Mouse (Mus musculus): Measurements from ENCODE around the gene Stfa1. TPM values are rescaled to one million over a fixed set of nuclear protein-coding genes. Genes with fewer than 3 reads are reported as not detected.
"Not testable (repeated sequence)": the region's sequence is repeated elsewhere in the genome, so short reads cannot be mapped to it uniquely, and the experiment has no call there.

Stfa1 gene
- polyA plus RNA-seq (2014; fragmentation: Nextera tagmentation; extraction: Ambion mirVana) = not detected in 2 replicates

- ATAC-seq (ENCODE audit: low FRiP score, low TSS enrichment); H3K27ac ChIP-seq (replicated peaks; ENCODE audit: low read depth, low read length); H3K4me3 ChIP-seq (replicated peaks; ENCODE audit: low read depth, low read length); H3K27me3 ChIP-seq (ENCODE audit: control insufficient read depth, insufficient read depth, low read length); H3K4me1 ChIP-seq (ENCODE audit: control insufficient read depth, insufficient read depth, low read length); H3K4me2 ChIP-seq (ENCODE audit: low read length); H3K36me3 ChIP-seq (ENCODE audit: control insufficient read depth, insufficient read depth, low read length); H3K9me3 ChIP-seq (ENCODE audit: control insufficient read depth, low read length); DNase-seq; H3K9ac ChIP-seq (replicated peaks; ENCODE audit: low read length): not testable (repeated sequence)
- 93% methylated on average over 4 of the region's 4 CpGs for WGBS
Observed at GRCm38 (mm10) chr16:36276796-36277195, at the start of gene Stfa1. Stfa1 (plus strand) TSS chr16:36276951.

- DNase-seq; H3K4me3 ChIP-seq (replicated peaks; ENCODE audit: low read depth, low read length); H3K4me1 ChIP-seq (ENCODE audit: control insufficient read depth, insufficient read depth, low read length); H3K9me3 ChIP-seq (ENCODE audit: control insufficient read depth, low read length); H3K27ac ChIP-seq (replicated peaks; ENCODE audit: low read depth, low read length); H3K27me3 ChIP-seq (ENCODE audit: control insufficient read depth, insufficient read depth, low read length); ATAC-seq (ENCODE audit: low FRiP score, low TSS enrichment); H3K9ac ChIP-seq (replicated peaks; ENCODE audit: low read length); H3K4me2 ChIP-seq (ENCODE audit: low read length); H3K36me3 ChIP-seq (ENCODE audit: control insufficient read depth, insufficient read depth, low read length): not testable (repeated sequence)
Observed at GRCm38 (mm10) chr16:36260585-36260984, 16.2 kb upstream of the Stfa1 start.

- no peaks in the 10 kb centered on the region for H3K4me1 ChIP-seq (ENCODE audit: control insufficient read depth, insufficient read depth, low read length)
- no peak overlapping the region for H3K27ac ChIP-seq (replicated peaks; ENCODE audit: low read depth, low read length)
- ATAC-seq (ENCODE audit: low FRiP score, low TSS enrichment) (no peak), DNase-seq (no peak)
- H3K4me3 ChIP-seq (replicated peaks; ENCODE audit: low read depth, low read length) = no peak overlapping the region
- no peaks in the 10 kb centered on the region for H3K27me3 ChIP-seq (ENCODE audit: control insufficient read depth, insufficient read depth, low read length)
- no peak overlapping the region for H3K9ac ChIP-seq (replicated peaks; ENCODE audit: low read length)
- 88% methylated on average over 4 of the region's 4 CpGs for WGBS
- H3K9me3 ChIP-seq (ENCODE audit: control insufficient read depth, low read length) = no peaks in the 10 kb centered on the region
- no peak overlapping the region for H3K4me2 ChIP-seq (ENCODE audit: low read length)
- no peaks in the 10 kb centered on the region for H3K36me3 ChIP-seq (ENCODE audit: control insufficient read depth, insufficient read depth, low read length)
Observed at GRCm38 (mm10) chr16:36289140-36289539, 12.4 kb downstream of the Stfa1 start.

- Histone ChIP-seq H3K9ac (replicated peaks; ENCODE audit: low read length) (no peak overlapping the region), H3K36me3 (ENCODE audit: control insufficient read depth, insufficient read depth, low read length) (no peaks in the 10 kb centered on the region), H3K4me3 (replicated peaks; ENCODE audit: low read depth, low read length) (no peak overlapping the region), H3K27ac (replicated peaks; ENCODE audit: low read depth, low read length) (no peak overlapping the region), H3K9me3 (ENCODE audit: control insufficient read depth, low read length) (no peaks in the 10 kb centered on the region), H3K4me1 (ENCODE audit: control insufficient read depth, insufficient read depth, low read length) (no peaks in the 10 kb centered on the region), H3K4me2 (ENCODE audit: low read length) (no peak overlapping the region), H3K27me3 (ENCODE audit: control insufficient read depth, insufficient read depth, low read length) (no peaks in the 10 kb centered on the region)
- 90% methylated on average over 4 of the region's 4 CpGs for WGBS
- ATAC-seq (ENCODE audit: low FRiP score, low TSS enrichment) (no peak), DNase-seq (no peak)
Observed at GRCm38 (mm10) chr16:36307631-36308030, 30.9 kb downstream of the Stfa1 start.

- H3K27me3 ChIP-seq (ENCODE audit: control insufficient read depth, insufficient read depth, low read length); H3K36me3 ChIP-seq (ENCODE audit: control insufficient read depth, insufficient read depth, low read length); H3K4me2 ChIP-seq (ENCODE audit: low read length); H3K9me3 ChIP-seq (ENCODE audit: control insufficient read depth, low read length); ATAC-seq (ENCODE audit: low FRiP score, low TSS enrichment); H3K27ac ChIP-seq (replicated peaks; ENCODE audit: low read depth, low read length); H3K4me1 ChIP-seq (ENCODE audit: control insufficient read depth, insufficient read depth, low read length); H3K4me3 ChIP-seq (replicated peaks; ENCODE audit: low read depth, low read length); H3K9ac ChIP-seq (replicated peaks; ENCODE audit: low read length); DNase-seq: not testable (repeated sequence)
- 85% methylated on average over 6 of the region's 6 CpGs for WGBS
Observed at GRCm38 (mm10) chr16:36316111-36316510, 39.4 kb downstream of the Stfa1 start.

- no peaks in the 10 kb centered on the region for H3K4me1 ChIP-seq (ENCODE audit: control insufficient read depth, insufficient read depth, low read length)
- no peak overlapping the region for H3K4me2 ChIP-seq (ENCODE audit: low read length)
- no peak for DNase-seq
- H3K27me3 ChIP-seq (ENCODE audit: control insufficient read depth, insufficient read depth, low read length) = no peaks in the 10 kb centered on the region
- no peaks in the 10 kb centered on the region for H3K36me3 ChIP-seq (ENCODE audit: control insufficient read depth, insufficient read depth, low read length)
- H3K9ac ChIP-seq (replicated peaks; ENCODE audit: low read length) = no peak overlapping the region
- no peaks in the 10 kb centered on the region for H3K9me3 ChIP-seq (ENCODE audit: control insufficient read depth, low read length)
- no peak for ATAC-seq (ENCODE audit: low FRiP score, low TSS enrichment)
- no peak overlapping the region for H3K27ac ChIP-seq (replicated peaks; ENCODE audit: low read depth, low read length)
- H3K4me3 ChIP-seq (replicated peaks; ENCODE audit: low read depth, low read length) = no peak overlapping the region
Observed at GRCm38 (mm10) chr16:36319286-36319685, 42.5 kb downstream of the Stfa1 start.

GRCm38 (mm10) chr16:36334232-36334631 is 57.5 kb downstream of the Stfa1 start, which contains the start of gene BC117090:
BC117090 (minus strand) TSS chr16:36334332.
- WGBS = 84% methylated on average over 3 of the region's 3 CpGs
- ATAC-seq (ENCODE audit: low FRiP score, low TSS enrichment) = no peak

More at GRCm38 (mm10) chr16:36334232-36334631, 57.5 kb downstream of the Stfa1 start, which contains the start of gene BC117090:
- DNase-seq = no peak
- no peaks in the 10 kb centered on the region for H3K27me3 ChIP-seq (ENCODE audit: control insufficient read depth, insufficient read depth, low read length)
- no peak within 1 kb of the TSS for H3K4me2 ChIP-seq (ENCODE audit: low read length)
- no peak within 1 kb of the TSS for H3K9ac ChIP-seq (replicated peaks; ENCODE audit: low read length)
- no peak within 1 kb of the TSS for H3K27ac ChIP-seq (replicated peaks; ENCODE audit: low read depth, low read length)
- H3K9me3 ChIP-seq (ENCODE audit: control insufficient read depth, low read length) = no peaks in the 10 kb centered on the region
- no peak within 1 kb of the TSS for H3K4me3 ChIP-seq (replicated peaks; ENCODE audit: low read depth, low read length)
- H3K36me3 ChIP-seq (ENCODE audit: control insufficient read depth, insufficient read depth, low read length) = no peaks in the 10 kb centered on the region
- H3K4me1 ChIP-seq (ENCODE audit: control insufficient read depth, insufficient read depth, low read length) = no peaks in the 10 kb centered on the region

Other genes starting within 250 kb of the Stfa1 start
- 14.4 and 16.9 TPM in 2 replicates for gene Wdr5b, start 235.8 kb upstream of the Stfa1 start, polyA plus RNA-seq (2014; fragmentation: Nextera tagmentation; extraction: Ambion mirVana)
- 126 and 132 TPM in 2 replicates for gene Fam162a, start 205.4 kb upstream of the Stfa1 start, polyA plus RNA-seq (2014; fragmentation: Nextera tagmentation; extraction: Ambion mirVana)
- gene Ccdc58, start 205.3 kb upstream of the Stfa1 start, polyA plus RNA-seq (2014; fragmentation: Nextera tagmentation; extraction: Ambion mirVana) = 27.7 and 29.7 TPM in 2 replicates
- not detected in 2 replicates for gene Csta1, start 145.7 kb upstream of the Stfa1 start, polyA plus RNA-seq (2014; fragmentation: Nextera tagmentation; extraction: Ambion mirVana)
- gene Stfa2l1, start 120.1 kb upstream of the Stfa1 start, polyA plus RNA-seq (2014; fragmentation: Nextera tagmentation; extraction: Ambion mirVana) = not detected in 2 replicates
- gene Gm5483, start 92.7 kb upstream of the Stfa1 start, polyA plus RNA-seq (2014; fragmentation: Nextera tagmentation; extraction: Ambion mirVana) = not detected in 2 replicates
- not detected in 2 replicates for gene Gm5416, start 66.5 kb upstream of the Stfa1 start, polyA plus RNA-seq (2014; fragmentation: Nextera tagmentation; extraction: Ambion mirVana)
- gene 2010005H15Rik, start 55.5 kb upstream of the Stfa1 start, polyA plus RNA-seq (2014; fragmentation: Nextera tagmentation; extraction: Ambion mirVana) = not detected in 2 replicates
- gene BC117090, start 57.4 kb downstream of the Stfa1 start, polyA plus RNA-seq (2014; fragmentation: Nextera tagmentation; extraction: Ambion mirVana) = not detected in 2 replicates
- 0.37 TPM in 1 of 2 replicates, not detected in the other for gene BC100530, start 90.8 kb downstream of the Stfa1 start, polyA plus RNA-seq (2014; fragmentation: Nextera tagmentation; extraction: Ambion mirVana)
- gene Stfa2, start 131.5 kb downstream of the Stfa1 start, polyA plus RNA-seq (2014; fragmentation: Nextera tagmentation; extraction: Ambion mirVana) = not detected in 2 replicates
- not detected in 2 replicates for gene Stfa3, start 178.4 kb downstream of the Stfa1 start, polyA plus RNA-seq (2014; fragmentation: Nextera tagmentation; extraction: Ambion mirVana)